In genomic region chr3:51628977-51629376, GRCm38 (mm10) we compare ENCODE assay signal across 31 mouse cellular contexts. TPM values are rescaled to one million over a fixed set of nuclear protein-coding genes. Genes with fewer than 3 reads are reported as not detected.
DNase-seq lines count a peak whose midpoint lies in the region; ATAC-seq and TF ChIP-seq lines count a peak whose summit lies in the region.
"Had no signal": no experiment of that assay in that cellular context is flagged by ENCODE, and none has a peak within 500 bp of the region (broad histone marks: within the 10 kb centered on the region; RNA-seq: fewer than 3 reads in every experiment).

No protein-coding gene starts in this region.

- H3K9me3 ChIP-seq in intestine, embryonic 14.5 days (ENCODE audit: control insufficient read depth, low read length) = peaks cover 3% of the 10 kb centered on the region; the same call in 1 of the 2 replicates
- no peaks in the 10 kb centered on the region; the same call in 1 of the 2 replicates for H3K9me3 ChIP-seq in intestine, embryonic 16.5 days (ENCODE audit: control insufficient read depth, low read length)
- no peaks in the 10 kb centered on the region for H3K9me3 ChIP-seq in stomach, embryonic 15.5 days
- H3K9me3 ChIP-seq in stomach, postnatal 0 days (ENCODE audit: control insufficient read depth, low read length) = 0 out of 2 replicates have a peak, but pooled peaks cover 2% of the 10 kb centered on the region
- H3K9me3 ChIP-seq in hindbrain, embryonic 16.5 days (ENCODE audit: control insufficient read depth, low read length) = peaks cover 7% of the 10 kb centered on the region; the same call in 1 of the 2 replicates
- H3K9me3 ChIP-seq: forebrain, embryonic 15.5 days; heart, embryonic 15.5 days had no signal

- H3K27me3 ChIP-seq in intestine, embryonic 14.5 days (replicated peaks; ENCODE audit: control insufficient read depth, insufficient read depth, low read length) = no peaks in the 10 kb centered on the region
- H3K27me3 ChIP-seq in intestine, embryonic 16.5 days (replicated peaks; ENCODE audit: control insufficient read depth, insufficient read depth, low read length) = no peaks in the 10 kb centered on the region
- no peaks in the 10 kb centered on the region for H3K27me3 ChIP-seq in stomach, embryonic 15.5 days (replicated peaks)
- no peaks in the 10 kb centered on the region for H3K27me3 ChIP-seq in stomach, postnatal 0 days (ENCODE audit: control insufficient read depth, insufficient read depth, low read length)
- H3K27me3 ChIP-seq in hindbrain, embryonic 16.5 days (replicated peaks; ENCODE audit: control insufficient read depth, insufficient read depth, low read length) = no peaks in the 10 kb centered on the region
- H3K27me3 ChIP-seq: CH12.LX; embryonic facial prominence, embryonic 13.5 days; forebrain, embryonic 12.5 days; forebrain, embryonic 15.5 days; heart, embryonic 12.5 days; heart, embryonic 15.5 days; hindbrain, embryonic 13.5 days; Patski had no signal

- DNase-seq in intestine, embryonic 14.5 days (ENCODE audit: low spot score) = no peak
- DNase-seq in stomach, postnatal 0 days (ENCODE audit: low spot score) = no peak
- no peak for DNase-seq in adrenal gland, postnatal 36 days
- DNase-seq: adrenal gland, postnatal 10 days; B cell, adult 2 months; cerebellum, adult 11 months; cerebellum, adult 2 months; cerebellum, adult 9-11 months; cerebellum, postnatal 25 days; embryo, embryonic 11 days; gastrocnemius, postnatal 14 days; heart, adult 18-20 months; heart, postnatal 10 days; heart, postnatal 36 days had no signal

- peaks cover 6% of the 10 kb centered on the region for H3K4me1 ChIP-seq in intestine, embryonic 14.5 days (replicated peaks; ENCODE audit: control insufficient read depth, insufficient read depth, low read length)
- H3K4me1 ChIP-seq in intestine, embryonic 16.5 days (ENCODE audit: control insufficient read depth, insufficient read depth, low read length) = no peaks in the 10 kb centered on the region; the same call in 1 of the 2 replicates
- no peaks in the 10 kb centered on the region for H3K4me1 ChIP-seq in stomach, embryonic 15.5 days
- H3K4me1 ChIP-seq in stomach, postnatal 0 days (replicated peaks; ENCODE audit: control insufficient read depth, insufficient read depth) = no peaks in the 10 kb centered on the region
- H3K4me1 ChIP-seq in hindbrain, embryonic 16.5 days (ENCODE audit: control insufficient read depth, insufficient read depth, low read depth, low read length) = no peaks in the 10 kb centered on the region
- H3K4me1 ChIP-seq: embryonic facial prominence, embryonic 10.5 days; embryonic facial prominence, embryonic 13.5 days; forebrain, embryonic 12.5 days; forebrain, embryonic 15.5 days; heart, embryonic 12.5 days; heart, embryonic 15.5 days; hindbrain, embryonic 10.5 days; hindbrain, embryonic 13.5 days had no signal

- ATAC-seq in intestine, embryonic 14.5 days (replicated peaks; ENCODE audit: low FRiP score, low TSS enrichment, low read depth) = no peak
- ATAC-seq in intestine, embryonic 16.5 days = no peak
- ATAC-seq in stomach, embryonic 15.5 days (ENCODE audit: insufficient read depth, low FRiP score, low read depth) = no peak
- no peak for ATAC-seq in stomach, postnatal 0 days (ENCODE audit: low FRiP score, low TSS enrichment)
- ATAC-seq in megakaryocyte, adult 5-6 weeks (ENCODE audit: poor library complexity, severe bottlenecking) = peak; percentile 80
- ATAC-seq in hindbrain, embryonic 16.5 days = no peak
- ATAC-seq: forebrain, embryonic 15.5 days; hindbrain, postnatal 0 days; Patski had no signal

- H3K27ac ChIP-seq in intestine, embryonic 14.5 days (ENCODE audit: low read depth) = 0 out of 2 replicates have a peak overlapping the region, but pooled peaks have one; percentile 7
- H3K27ac ChIP-seq in intestine, embryonic 16.5 days (ENCODE audit: low read length) = no peak overlapping the region
- 0 out of 2 replicates have a peak overlapping the region, but pooled peaks have one; percentile 41 for H3K27ac ChIP-seq in stomach, embryonic 15.5 days
- no peak overlapping the region for H3K27ac ChIP-seq in stomach, postnatal 0 days (replicated peaks)
- H3K27ac ChIP-seq in hindbrain, embryonic 16.5 days (ENCODE audit: low read depth, low read length) = no peak overlapping the region
- H3K27ac ChIP-seq: embryonic facial prominence, embryonic 10.5 days; embryonic facial prominence, embryonic 13.5 days; forebrain, embryonic 12.5 days; forebrain, embryonic 15.5 days; heart, embryonic 15.5 days; hindbrain, embryonic 10.5 days; hindbrain, embryonic 13.5 days; hindbrain, postnatal 0 days had no signal

- no peak for TF ChIP-seq CTCF in stomach, postnatal 0 days (IDR thresholded peaks at IDR 0.05; ENCODE audit: low read depth)

- TF ChIP-seq EP300 in stomach, postnatal 0 days (optimal IDR thresholded peaks at IDR 0.05) = no peak

- no peaks in the 10 kb centered on the region for H3K36me3 ChIP-seq in intestine, embryonic 14.5 days (ENCODE audit: control insufficient read depth, insufficient read depth, low read length)
- no peaks in the 10 kb centered on the region for H3K36me3 ChIP-seq in intestine, embryonic 16.5 days (ENCODE audit: control insufficient read depth, insufficient read depth, low read length)
- no peaks in the 10 kb centered on the region for H3K36me3 ChIP-seq in stomach, embryonic 15.5 days
- H3K36me3 ChIP-seq in stomach, postnatal 0 days (ENCODE audit: control insufficient read depth, insufficient read depth, low read length) = no peaks in the 10 kb centered on the region
- no peaks in the 10 kb centered on the region for H3K36me3 ChIP-seq in hindbrain, embryonic 16.5 days (ENCODE audit: control insufficient read depth, insufficient read depth, low read length)
- H3K36me3 ChIP-seq: embryonic facial prominence, embryonic 10.5 days; embryonic facial prominence, embryonic 13.5 days; forebrain, embryonic 12.5 days; forebrain, embryonic 15.5 days; G1E; heart, embryonic 12.5 days; heart, embryonic 15.5 days; hindbrain, embryonic 10.5 days; hindbrain, embryonic 13.5 days had no signal

- 26% methylated on average over 3 of the region's 3 CpGs for WGBS in intestine, embryonic 14.5 days
- 46% methylated on average over 3 of the region's 3 CpGs for WGBS in intestine, embryonic 16.5 days
- 44% methylated on average over 3 of the region's 3 CpGs for WGBS in stomach, embryonic 15.5 days
- 41% methylated on average over 3 of the region's 3 CpGs for WGBS in stomach, postnatal 0 days
- WGBS in hindbrain, embryonic 16.5 days = 81% methylated on average over 3 of the region's 3 CpGs

- H3K9ac ChIP-seq in intestine, embryonic 14.5 days (ENCODE audit: low read length) = no peak overlapping the region
- H3K9ac ChIP-seq in intestine, embryonic 16.5 days (ENCODE audit: low read depth, low read length) = no peak overlapping the region
- H3K9ac ChIP-seq in stomach, embryonic 15.5 days = no peak overlapping the region
- no peak overlapping the region for H3K9ac ChIP-seq in stomach, postnatal 0 days (ENCODE audit: low read length)
- H3K9ac ChIP-seq in hindbrain, embryonic 16.5 days (ENCODE audit: low read depth, low read length) = no peak overlapping the region
- H3K9ac ChIP-seq: embryonic facial prominence, embryonic 13.5 days; forebrain, embryonic 12.5 days; forebrain, embryonic 15.5 days; heart, embryonic 12.5 days; heart, embryonic 15.5 days; hindbrain, embryonic 13.5 days had no signal

- no peak overlapping the region for H3K4me2 ChIP-seq in intestine, embryonic 14.5 days (ENCODE audit: low read length)
- no peak overlapping the region for H3K4me2 ChIP-seq in intestine, embryonic 16.5 days (ENCODE audit: low read depth, low read length)
- H3K4me2 ChIP-seq in stomach, embryonic 15.5 days = no peak overlapping the region
- H3K4me2 ChIP-seq in stomach, postnatal 0 days (replicated peaks; ENCODE audit: low read depth) = no peak overlapping the region
- no peak overlapping the region for H3K4me2 ChIP-seq in hindbrain, embryonic 16.5 days (ENCODE audit: low read length)
- H3K4me2 ChIP-seq: embryonic facial prominence, embryonic 13.5 days; forebrain, embryonic 12.5 days; forebrain, embryonic 15.5 days; heart, embryonic 12.5 days; heart, embryonic 15.5 days; hindbrain, embryonic 13.5 days had no signal

- H3K4me3 ChIP-seq in intestine, embryonic 14.5 days (ENCODE audit: low read depth, low read length) = no peak overlapping the region
- H3K4me3 ChIP-seq in intestine, embryonic 16.5 days (ENCODE audit: low read length) = no peak overlapping the region
- no peak overlapping the region for H3K4me3 ChIP-seq in stomach, embryonic 15.5 days (replicated peaks)
- no peak overlapping the region for H3K4me3 ChIP-seq in stomach, postnatal 0 days (ENCODE audit: low read depth, low read length)
- no peak overlapping the region for H3K4me3 ChIP-seq in hindbrain, embryonic 16.5 days (ENCODE audit: low read length)
- H3K4me3 ChIP-seq: embryonic facial prominence, embryonic 10.5 days; embryonic facial prominence, embryonic 13.5 days; erythroblast, embryonic 14.5 days; forebrain, embryonic 12.5 days; forebrain, embryonic 15.5 days; heart, embryonic 12.5 days; heart, embryonic 15.5 days; hindbrain, embryonic 10.5 days; hindbrain, embryonic 13.5 days had no signal

RNA-seq across cellular contexts. Expression of gene Mgst2, which starts 31.2 kb away (rescaled TPM):
- polyA plus RNA-seq in intestine, embryonic 14.5 days (2014; fragmentation: Nextera tagmentation; extraction: Ambion mirVana) = 13.8 and 15.5 TPM in 2 replicates
- polyA plus RNA-seq in intestine, embryonic 16.5 days (2015; fragmentation: Nextera tagmentation; extraction: Ambion mirVana) = 49.8 and 61.7 TPM in 2 replicates
- 30.9 and 34.6 TPM in 2 replicates for polyA plus RNA-seq in stomach, embryonic 15.5 days (2015; fragmentation: Nextera tagmentation; extraction: Ambion mirVana)
- polyA plus RNA-seq in stomach, postnatal 0 days (2015; fragmentation: Nextera tagmentation; extraction: Ambion mirVana) = 264 and 268 TPM in 2 replicates
- total RNA-seq in megakaryocyte, adult 5-6 weeks (2015) = 66.9 and 85.5 TPM in 2 replicates
- total RNA-seq in megakaryocyte, adult 5-6 weeks (2017) = 38.3 and 40.8 TPM in 2 replicates
- 100 to 1,000 TPM; 162 to 243 TPM for total RNA-seq in adrenal gland, postnatal 36 days (2021)
- polyA plus RNA-seq in hindbrain, embryonic 16.5 days (2015; fragmentation: Nextera tagmentation; extraction: Ambion mirVana) = 0.33 and 0.40 TPM in 2 replicates
- total RNA-seq: hindbrain, postnatal 0 days had no signal
- polyA plus RNA-seq: erythroblast, embryonic 14.5 days; forebrain, embryonic 12.5 days; hindbrain, embryonic 10.5 days had no signal

Comparison
In these comparisons a context has a peak if more than half of its experiments do, and no peak if none do; other contexts are left out.
1. H3K27ac ChIP-seq: peak in intestine, embryonic 14.5 days (single experiment) and stomach, embryonic 15.5 days (single experiment); none in intestine, embryonic 16.5 days (single experiment), stomach, postnatal 0 days (single experiment) and hindbrain, embryonic 16.5 days (single experiment).
2. RNA of gene Mgst2, which starts 31.2 kb away (polyA plus RNA-seq): 264 to 268 TPM in stomach, postnatal 0 days, 49.8 to 61.7 TPM in intestine, embryonic 16.5 days, 30.9 to 34.6 TPM in stomach, embryonic 15.5 days and 13.8 to 15.5 TPM in intestine, embryonic 14.5 days; 0.33 to 0.40 TPM in hindbrain, embryonic 16.5 days; every median in the first group is over 10 times any median in the second.